Mouse (Mus musculus) forebrain, embryonic 14.5 days (tissue): ENCODE data around the gene Ret. TPM values are rescaled to one million over a fixed set of nuclear protein-coding genes. Genes with fewer than 3 reads are reported as not detected.
A peak's percentile ranks its signal among the peaks of the same experiment; 100 is the strongest.

ENCODE experiments used
- ATAC-seq: fragments of 200-750 bp; cut with Nextera tagmentation; 2 replicates; pipeline ENCODE4 v1.8.0; 2017; ENCODE audit warnings: mild to moderate bottlenecking, moderate library complexity
- DNase-seq: peaks from one replicate; pipeline ENCODE4 v3.0.0-alpha.2; 2015; ENCODE audit warnings: low spot score
- H3K27ac ChIP-seq: fragments of 300-500 bp; sonication (generic); 2 replicates; pipeline ENCODE4 v1.5.1; 2014; ENCODE audit warnings: low read depth, mild to moderate bottlenecking, control low read depth, low read length, moderate library complexity
- H3K27me3 ChIP-seq: fragments of 300-500 bp; sonication (generic); replicated peaks from 2 replicates; pipeline ENCODE4 v1.6.1; 2014; ENCODE audit warnings: low read length, control low read depth, mixed read lengths; ENCODE audit not compliant: control insufficient read depth, insufficient read depth
- H3K36me3 ChIP-seq: fragments of 300-500 bp; sonication (generic); 2 replicates; pipeline ENCODE4 v1.6.1; 2014; ENCODE audit warnings: low read length, control low read depth; ENCODE audit not compliant: control insufficient read depth, insufficient read depth
- H3K4me1 ChIP-seq: fragments of 300-500 bp; sonication (generic); 2 replicates; pipeline ENCODE4 v1.6.1; 2014; ENCODE audit warnings: antibody characterized with exemption, low read length, control low read depth; ENCODE audit not compliant: control insufficient read depth, insufficient read depth
- H3K4me2 ChIP-seq: fragments of 300-500 bp; sonication (generic); 2 replicates; pipeline ENCODE4 v1.6.1; 2014; ENCODE audit warnings: mild to moderate bottlenecking, control low read depth, low read length
- H3K4me3 ChIP-seq: fragments of 300-500 bp; sonication (generic); 2 replicates; pipeline ENCODE4 v1.5.1; 2014; ENCODE audit warnings: low read depth, low read length, control low read depth
- H3K9ac ChIP-seq: fragments of 300-500 bp; sonication (generic); 2 replicates; pipeline ENCODE4 v1.6.1; 2014; ENCODE audit warnings: mild to moderate bottlenecking, low read length, control low read depth, moderate library complexity
- H3K9me3 ChIP-seq: fragments of 300-500 bp; sonication (generic); replicated peaks from 2 replicates; pipeline ENCODE4 v1.6.1; 2016; ENCODE audit warnings: low read length, control low read depth, mixed read lengths; ENCODE audit not compliant: control insufficient read depth
- WGBS: fragments of 180-500 bp; shearing (Covaris S2); extraction: QIAGEN DNeasy Blood & Tissue Kit; methylation state at CpG from one replicate; pipeline ENCODE4 v1.1.7; 2014; 5-methylcytosine and 5-hydroxymethylcytosine counted together
- polyA plus RNA-seq: library from polyadenylated mRNA; unstranded; fragments of >200 nt; fragmentation: Nextera tagmentation; extraction: Ambion mirVana; gene quantifications from 2 replicates; pipeline ENCODE4 v1.2.1, GENCODE M21; 2014

Ret gene
- polyA plus RNA-seq, 1 experiment from 2014 or later, result 0.75 TPM

DNA sequence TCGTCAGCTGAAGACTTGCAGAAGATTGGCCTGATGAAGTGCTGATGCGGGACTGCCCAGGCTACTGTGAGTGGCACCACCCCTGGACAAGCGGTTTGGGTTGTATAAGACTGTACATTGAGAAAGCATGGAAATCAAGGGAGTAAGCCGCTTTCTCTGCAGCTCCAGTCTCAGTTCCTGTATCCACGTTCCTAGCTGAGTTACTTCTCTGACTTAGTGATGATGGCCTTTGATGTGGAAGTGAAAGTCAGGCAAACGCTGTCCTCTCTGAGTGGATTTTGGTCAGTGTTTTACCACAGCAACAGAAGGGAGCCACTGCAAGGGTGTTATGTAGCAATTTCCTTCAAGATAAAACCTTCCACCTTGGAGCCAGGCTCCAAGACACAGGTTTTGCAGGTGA lies 56.6 kb downstream of the Ret start:
- Histone ChIP-seq H3K4me3 (no peak overlapping the region), H3K36me3 (no peaks in the 10 kb centered on the region), H3K4me2 (no peak overlapping the region), H3K9me3 (0 out of 2 replicates have a peak, but pooled peaks cover 3% of the 10 kb centered on the region), H3K27ac (no peak overlapping the region), H3K27me3 (no peaks in the 10 kb centered on the region), H3K9ac (no peak overlapping the region), H3K4me1 (no peaks in the 10 kb centered on the region)
- DNase-seq (no peak), ATAC-seq (no peak)
- 86% methylated on average over 6 of the region's 6 CpGs for WGBS

DNA sequence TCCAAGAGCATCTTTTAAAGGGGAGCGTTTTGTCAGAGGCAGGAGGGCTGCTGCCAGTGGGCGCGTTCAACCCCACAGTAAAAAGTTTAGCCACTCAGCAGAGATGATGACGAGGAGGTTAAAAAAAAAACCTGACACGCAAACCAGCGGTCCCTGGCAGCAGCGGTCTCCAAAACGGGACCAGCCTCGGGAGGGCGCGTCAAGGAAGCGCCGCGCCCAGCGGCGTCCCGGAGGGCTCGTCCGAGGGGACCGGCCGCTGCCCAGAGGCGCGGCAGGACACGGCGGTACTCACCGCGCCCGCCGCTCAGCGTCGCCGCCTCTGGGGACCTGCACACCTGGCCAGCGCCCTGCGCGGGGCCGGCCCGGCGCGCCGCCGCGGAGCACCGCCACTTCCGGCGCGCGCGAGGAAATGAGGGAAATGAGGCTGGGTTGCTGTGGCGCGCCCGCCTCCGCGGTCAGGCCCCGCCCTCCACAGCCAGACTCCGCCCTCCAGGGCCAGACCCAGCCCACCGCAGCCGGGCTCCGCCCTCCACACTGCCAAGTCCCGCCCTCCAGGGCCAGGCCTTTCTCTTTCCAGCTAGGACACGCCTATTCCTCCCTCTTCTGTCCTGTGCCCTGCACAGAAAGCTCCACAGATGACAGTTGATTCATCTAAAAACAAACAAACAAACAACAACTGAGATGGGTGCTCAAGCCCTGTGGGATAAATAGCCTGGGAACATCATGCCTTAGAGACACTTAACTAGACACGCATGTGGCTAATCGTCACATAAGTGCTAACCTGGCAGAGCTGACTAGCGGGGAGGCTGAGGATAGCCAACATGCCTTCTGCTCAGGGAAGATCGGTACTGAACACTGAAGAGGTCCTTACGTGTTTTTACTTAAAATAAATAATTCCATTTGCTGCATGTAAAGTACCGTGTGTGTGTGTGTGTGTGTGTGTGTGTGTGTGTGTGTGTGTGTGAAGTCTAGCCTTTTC lies 58.5 kb downstream of the Ret start, which contains the start of gene Csgalnact2:
Csgalnact2 (minus strand) TSS at position 410 of the 979 bp plus-strand sequence.
- H3K36me3 ChIP-seq, result no peaks in the 10 kb centered on the region
- H3K9me3 ChIP-seq, result no peaks in the 10 kb centered on the region
- peak; percentile 99 for ATAC-seq
- peak within 1 kb of the TSS; percentile 82 for H3K9ac ChIP-seq
- no peaks in the 10 kb centered on the region for H3K4me1 ChIP-seq
- DNase-seq, result peak; percentile 88
- peak within 1 kb of the TSS; percentile 62; the same call in 1 of the 2 replicates for H3K27ac ChIP-seq
- H3K27me3 ChIP-seq, result no peaks in the 10 kb centered on the region
- peak within 1 kb of the TSS; percentile 80 for H3K4me2 ChIP-seq
- WGBS, result 7% methylated on average over 62 of the region's 66 CpGs
- peak within 1 kb of the TSS; percentile 75 for H3K4me3 ChIP-seq

- no peak for ATAC-seq
- H3K27ac ChIP-seq, result no peak overlapping the region
- no peak overlapping the region for H3K9ac ChIP-seq
- H3K36me3 ChIP-seq, result no peaks in the 10 kb centered on the region
- DNase-seq, result no peak
- no peaks in the 10 kb centered on the region for H3K9me3 ChIP-seq
- H3K4me2 ChIP-seq, result no peak overlapping the region
- H3K4me1 ChIP-seq, result no peaks in the 10 kb centered on the region
- H3K4me3 ChIP-seq, result no peak overlapping the region
- 86% methylated on average over 2 of the region's 2 CpGs for whole genome bisulfite sequencing
- no peaks in the 10 kb centered on the region for H3K27me3 ChIP-seq
These were observed 60.4 kb downstream of the Ret start for GRCm38 (mm10) chr6:118137148-118137547.

DNA sequence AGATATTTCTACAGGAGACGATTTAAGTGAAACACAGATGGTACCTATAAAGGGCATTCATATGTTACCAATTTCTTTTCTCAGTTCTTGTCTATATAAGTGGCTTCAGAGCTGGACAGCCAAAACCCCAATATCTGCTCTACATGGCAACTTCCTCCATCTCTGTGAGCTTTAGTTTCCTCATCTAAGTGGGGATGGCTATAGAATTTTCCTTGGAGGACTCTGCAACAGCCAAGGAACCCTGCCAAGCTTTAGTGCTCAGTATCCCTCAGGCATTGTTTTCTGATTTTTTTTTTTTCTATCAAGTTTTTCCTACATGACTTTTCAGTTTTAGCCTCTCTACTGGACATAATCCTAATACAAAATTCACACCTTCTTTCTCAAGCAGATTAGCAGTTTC lies 63.1 kb downstream of the Ret start:
- Histone ChIP-seq H3K9ac (no peak overlapping the region), H3K4me3 (no peak overlapping the region), H3K4me1 (no peaks in the 10 kb centered on the region), H3K4me2 (no peak overlapping the region), H3K36me3 (no peaks in the 10 kb centered on the region), H3K9me3 (no peaks in the 10 kb centered on the region), H3K27ac (no peak overlapping the region), H3K27me3 (no peaks in the 10 kb centered on the region)
- ATAC-seq, result no peak
- DNase-seq, result no peak
- WGBS, result 84% methylated on average over 1 of the region's 1 CpGs

- Histone ChIP-seq H3K4me2 (no peak overlapping the region), H3K9ac (no peak overlapping the region), H3K27ac (no peak overlapping the region), H3K4me3 (no peak overlapping the region), H3K27me3 (no peaks in the 10 kb centered on the region), H3K36me3 (no peaks in the 10 kb centered on the region), H3K9me3 (no peaks in the 10 kb centered on the region), H3K4me1 (no peaks in the 10 kb centered on the region)
- ATAC-seq (no peak), DNase-seq (no peak)
- 71% methylated on average over 2 of the region's 2 CpGs for WGBS
These were observed 67.5 kb downstream of the Ret start for GRCm38 (mm10) chr6:118130022-118130421.

DNA sequence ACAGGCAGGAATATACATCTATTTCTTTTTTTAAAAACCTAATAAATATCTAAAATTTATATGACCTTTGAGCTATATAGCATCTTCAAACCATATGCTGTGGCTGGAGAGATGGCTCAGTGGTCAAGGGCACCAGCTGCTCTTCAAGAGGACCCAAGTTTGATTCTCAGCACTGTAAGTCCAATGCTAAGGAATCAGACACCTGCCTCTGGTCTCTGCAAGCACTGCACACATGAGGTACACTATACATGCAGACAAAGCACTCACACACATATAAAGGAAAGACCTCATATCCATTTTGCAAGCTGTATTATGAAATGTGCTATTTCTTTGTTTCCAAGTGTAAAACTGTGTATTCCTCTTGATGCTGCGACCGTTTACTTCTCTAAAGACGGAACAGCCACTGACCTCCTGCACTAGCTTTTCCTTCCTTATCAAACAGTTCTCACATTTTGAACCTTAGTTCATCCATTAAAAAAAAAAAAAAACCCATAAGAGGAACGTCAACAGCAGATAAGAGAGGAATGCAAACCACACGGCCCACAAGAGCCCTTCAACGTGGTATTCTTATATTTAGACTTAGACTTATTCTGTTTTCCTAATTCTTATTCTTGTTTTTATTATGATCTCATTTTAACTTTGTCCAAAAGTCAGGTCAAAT lies 69.6 kb downstream of the Ret start:
- Histone ChIP-seq H3K36me3 (peaks cover 5% of the 10 kb centered on the region; the same call in 1 of the 2 replicates), H3K4me1 (no peaks in the 10 kb centered on the region), H3K9me3 (no peaks in the 10 kb centered on the region), H3K27ac (no peak overlapping the region), H3K4me2 (no peak overlapping the region), H3K4me3 (no peak overlapping the region), H3K27me3 (no peaks in the 10 kb centered on the region), H3K9ac (no peak overlapping the region)
- ATAC-seq, result no peak
- WGBS, result 91% methylated on average over 6 of the region's 6 CpGs
- DNase-seq, result no peak

- 86% methylated on average over 7 of the region's 7 CpGs for WGBS
- ATAC-seq (no peak), DNase-seq (no peak)
- Histone ChIP-seq H3K4me1 (no peaks in the 10 kb centered on the region), H3K4me2 (no peak overlapping the region), H3K27ac (no peak overlapping the region), H3K27me3 (no peaks in the 10 kb centered on the region), H3K36me3 (peaks cover 11% of the 10 kb centered on the region), H3K4me3 (no peak overlapping the region), H3K9ac (no peak overlapping the region), H3K9me3 (no peaks in the 10 kb centered on the region)
These were observed 70.3 kb downstream of the Ret start for GRCm38 (mm10) chr6:118127198-118127597.

GRCm38 (mm10) chr6:118126577-118126976 lies 70.9 kb downstream of the Ret start:
- ATAC-seq (no peak), DNase-seq (no peak)
- Histone ChIP-seq H3K27me3 (no peaks in the 10 kb centered on the region), H3K9ac (no peak overlapping the region), H3K9me3 (no peaks in the 10 kb centered on the region), H3K4me3 (no peak overlapping the region), H3K36me3 (peaks cover 11% of the 10 kb centered on the region), H3K4me2 (no peak overlapping the region), H3K4me1 (no peaks in the 10 kb centered on the region), H3K27ac (no peak overlapping the region)

GRCm38 (mm10) chr6:118122767-118123166 lies 74.8 kb downstream of the Ret start:
- no peak for ATAC-seq
- 88% methylated on average over 1 of the region's 1 CpGs for WGBS

More at GRCm38 (mm10) chr6:118122767-118123166, 74.8 kb downstream of the Ret start:
- Histone ChIP-seq H3K4me1 (no peaks in the 10 kb centered on the region), H3K4me3 (no peak overlapping the region), H3K9me3 (no peaks in the 10 kb centered on the region), H3K36me3 (peaks cover 14% of the 10 kb centered on the region), H3K9ac (no peak overlapping the region), H3K27me3 (no peaks in the 10 kb centered on the region), H3K4me2 (no peak overlapping the region), H3K27ac (no peak overlapping the region)
- DNase-seq, result no peak
